Mouse (Mus musculus): ENCODE data around the gene Rpl35a. TPM values are rescaled to one million over a fixed set of nuclear protein-coding genes. Genes with fewer than 3 reads are reported as not detected.

The Rpl35a gene
- 993 and 1,020 TPM in 2 replicates for polyA plus RNA-seq (2012; rRNA removed)

GRCm38 (mm10) chr16:33056095-33056785, at the start of gene Rpl35a, which contains the start of gene Iqcg:
TSS of gene Rpl35a (plus strand) at chr16:33056453.
TSS of gene Iqcg (minus strand) at chr16:33056218.

GRCm38 (mm10) chr16:33062024-33062681, 5.9 kb downstream of the Rpl35a start, which contains the start of gene Lmln:
TSS of gene Lmln (plus strand) at chr16:33062521.

Other genes with a start within 250 kb of the Rpl35a start
- not detected in 2 replicates for gene Smbd1, start 246.0 kb upstream of the Rpl35a start, polyA plus RNA-seq (2012; rRNA removed)
- 51.2 and 58.7 TPM in 2 replicates for gene Fyttd1, start 179.0 kb upstream of the Rpl35a start, polyA plus RNA-seq (2012; rRNA removed)
- 47.5 and 47.7 TPM in 2 replicates for gene Rubcn, start 178.7 kb upstream of the Rpl35a start, polyA plus RNA-seq (2012; rRNA removed)
- gene Lrch3, start 142.4 kb upstream of the Rpl35a start, polyA plus RNA-seq (2012; rRNA removed): 58.0 and 61.1 TPM in 2 replicates
- gene Iqcg, start 235 bp upstream of the Rpl35a start, polyA plus RNA-seq (2012; rRNA removed): 1.8 and 2.8 TPM in 2 replicates
- gene Lmln, start 6.1 kb downstream of the Rpl35a start, polyA plus RNA-seq (2012; rRNA removed): 7.5 and 8.9 TPM in 2 replicates
- 16.2 and 18.1 TPM in 2 replicates for gene Osbpl11, start 128.6 kb downstream of the Rpl35a start, polyA plus RNA-seq (2012; rRNA removed)
- gene Snx4, start 195.0 kb downstream of the Rpl35a start, polyA plus RNA-seq (2012; rRNA removed): 39.5 and 44.3 TPM in 2 replicates